Mouse (Mus musculus): Measurements from ENCODE around the gene Sf3b3. TPM values are rescaled to one million over a fixed set of nuclear protein-coding genes. Genes with fewer than 3 reads are reported as not detected.
"Not testable (repeated sequence)": the region's sequence is repeated elsewhere in the genome, so short reads cannot be mapped to it uniquely, and the experiment has no call there.

Gene Sf3b3
- total RNA-seq, 1 experiment from 2014 or later = 81.6 TPM

GRCm38 (mm10) chr8:110806146-110806545, 40.4 kb downstream of the Sf3b3 start:
- no peak for DNase-seq

DNA sequence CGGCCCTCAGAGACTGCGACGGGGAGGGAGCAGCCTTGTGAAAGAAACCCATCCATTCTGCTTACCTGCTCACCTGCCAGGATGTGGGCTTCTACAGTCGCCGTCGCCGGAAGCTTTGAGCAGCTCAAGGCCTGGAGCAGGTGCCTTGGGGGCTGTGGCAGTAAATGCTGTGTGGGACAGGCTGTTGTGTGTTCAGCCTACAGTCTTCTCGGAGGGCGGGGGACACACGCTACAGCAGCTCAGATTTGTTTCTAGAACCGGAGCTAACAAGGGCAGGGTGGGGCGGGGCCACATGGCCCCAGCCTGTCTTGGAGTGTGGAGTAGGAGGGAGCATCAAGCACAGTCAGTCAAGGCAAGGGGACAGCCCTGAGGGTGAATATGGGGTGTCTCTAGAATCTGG, 40.9 kb downstream of the Sf3b3 start, which contains the start of gene Il34:
Il34 (minus strand) TSS at position 256 of the 400 bp plus-strand sequence.
- no peak for DNase-seq

DNA sequence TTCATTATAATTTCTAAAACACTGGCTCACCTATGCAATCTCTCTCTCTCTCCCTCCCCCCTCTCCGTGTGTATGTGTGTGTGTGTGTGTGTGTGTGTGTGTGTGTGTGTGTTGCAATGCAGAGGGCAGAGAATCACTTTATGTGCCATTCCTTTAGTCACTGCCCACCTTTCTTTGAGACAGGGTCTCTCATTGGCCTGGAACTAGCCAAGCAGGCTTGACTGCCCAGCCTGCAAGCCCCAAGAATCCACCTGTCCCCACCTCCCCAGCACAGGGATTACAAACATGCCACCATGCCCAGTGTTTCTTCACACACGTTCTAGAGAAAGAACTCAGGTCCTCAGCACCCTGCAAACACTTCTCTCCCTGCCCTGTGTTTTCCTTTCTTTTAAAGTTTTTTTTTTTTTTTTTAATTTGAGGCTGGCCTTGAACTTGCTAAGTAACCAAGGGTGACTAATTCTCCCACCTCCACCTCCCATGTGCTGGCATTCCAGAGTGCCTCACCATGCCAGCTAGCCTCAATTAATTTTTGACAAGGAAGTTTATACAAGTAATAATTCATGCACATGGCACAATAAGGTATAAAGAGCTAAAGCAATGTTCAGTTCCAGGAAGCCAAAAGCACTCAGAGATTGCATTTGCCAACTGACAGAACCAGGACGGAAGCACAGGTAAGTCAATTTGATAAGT, 41.6 kb downstream of the Sf3b3 start:
- no peak for DNase-seq

DNA sequence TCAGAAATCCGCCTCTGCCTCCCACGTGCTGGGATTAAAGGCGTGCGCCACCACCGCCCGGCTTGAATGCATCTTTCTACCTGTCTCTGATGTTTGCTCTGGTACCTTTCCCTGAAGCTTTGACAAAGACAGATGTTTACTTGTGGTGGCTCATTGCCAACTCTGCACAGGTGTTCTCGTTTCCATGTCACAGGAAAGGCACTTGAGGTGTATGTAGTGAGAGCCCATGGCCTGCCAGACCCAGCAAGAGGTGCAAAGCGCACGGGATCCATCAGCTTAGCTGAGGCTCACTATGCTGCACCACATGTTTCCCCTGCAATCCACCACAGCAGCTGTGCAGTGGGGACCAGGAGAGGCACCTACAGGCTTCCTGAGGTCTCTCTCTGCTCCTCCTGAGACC, 42.7 kb downstream of the Sf3b3 start:
- no peak for DNase-seq

- DNase-seq = no peak
Measured at GRCm38 (mm10) chr8:110802988-110803387, 43.6 kb downstream of the Sf3b3 start.

DNA sequence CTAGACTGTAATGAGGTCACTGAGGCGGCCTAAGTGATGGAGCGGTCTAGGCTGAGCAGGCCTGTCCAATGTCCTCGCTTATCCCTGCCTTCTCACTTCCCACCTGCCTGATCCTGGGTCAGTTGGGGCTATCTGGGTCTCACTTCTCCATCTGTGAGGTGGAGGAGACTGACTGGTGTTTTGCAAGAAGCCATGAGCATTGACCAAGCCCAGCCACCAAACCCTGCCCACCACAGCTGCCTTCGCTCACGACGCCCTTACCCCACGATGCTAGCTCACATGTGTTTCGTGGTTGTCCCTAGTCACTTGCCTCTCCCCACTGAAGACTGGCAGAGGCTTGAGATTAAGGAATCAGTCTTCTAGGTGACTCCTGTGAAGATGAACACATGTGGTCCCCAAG, 49.5 kb downstream of the Sf3b3 start:
- no peak for DNase-seq

DNA sequence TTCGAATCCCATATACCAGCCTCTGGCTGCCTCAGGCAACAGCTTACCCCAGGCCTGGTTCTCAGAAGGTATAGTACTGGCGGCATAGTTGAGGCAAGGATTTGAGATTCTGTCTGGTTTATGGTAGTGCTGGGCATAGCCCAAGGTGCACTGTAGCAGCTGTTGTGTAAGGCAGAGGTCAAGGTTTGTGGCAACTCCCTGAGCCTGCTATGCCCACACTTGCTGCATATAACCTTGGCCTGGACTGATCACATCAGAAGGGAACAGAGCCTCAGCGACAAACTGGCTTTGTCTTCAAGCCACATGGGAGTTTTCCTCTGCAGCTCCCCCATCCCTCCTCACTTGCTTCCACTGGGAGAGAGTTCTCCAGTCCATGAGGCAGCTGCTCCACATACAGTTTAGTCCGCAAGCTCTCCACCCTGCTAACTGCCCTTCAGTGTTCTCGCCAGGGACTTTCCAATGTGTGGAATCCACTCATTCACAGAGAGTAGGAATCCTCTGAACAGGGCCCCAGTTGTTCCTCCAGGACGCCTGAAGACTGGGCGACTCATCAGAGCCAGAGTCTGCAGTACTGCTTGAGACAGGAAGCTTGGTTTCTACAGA, 52.1 kb downstream of the Sf3b3 start:
- DNase-seq = no peak

- DNase-seq = no peak
Measured at GRCm38 (mm10) chr8:110793936-110794335, 52.7 kb downstream of the Sf3b3 start.

- DNase-seq = no peak
Measured at GRCm38 (mm10) chr8:110793511-110793910, 53.1 kb downstream of the Sf3b3 start.

GRCm38 (mm10) chr8:110792574-110793200, 53.9 kb downstream of the Sf3b3 start:
- DNase-seq = no peak

GRCm38 (mm10) chr8:110791164-110791563, 55.4 kb downstream of the Sf3b3 start:
- DNase-seq = no peak

GRCm38 (mm10) chr8:110790270-110790669, 56.3 kb downstream of the Sf3b3 start:
- DNase-seq = no peak

- no peak for DNase-seq
Measured at GRCm38 (mm10) chr8:110789571-110789970, 57.0 kb downstream of the Sf3b3 start.

GRCm38 (mm10) chr8:110788981-110789380, 57.6 kb downstream of the Sf3b3 start:
- DNase-seq = no peak

- no peak for DNase-seq
Measured at GRCm38 (mm10) chr8:110787411-110787954, 59.1 kb downstream of the Sf3b3 start.

DNA sequence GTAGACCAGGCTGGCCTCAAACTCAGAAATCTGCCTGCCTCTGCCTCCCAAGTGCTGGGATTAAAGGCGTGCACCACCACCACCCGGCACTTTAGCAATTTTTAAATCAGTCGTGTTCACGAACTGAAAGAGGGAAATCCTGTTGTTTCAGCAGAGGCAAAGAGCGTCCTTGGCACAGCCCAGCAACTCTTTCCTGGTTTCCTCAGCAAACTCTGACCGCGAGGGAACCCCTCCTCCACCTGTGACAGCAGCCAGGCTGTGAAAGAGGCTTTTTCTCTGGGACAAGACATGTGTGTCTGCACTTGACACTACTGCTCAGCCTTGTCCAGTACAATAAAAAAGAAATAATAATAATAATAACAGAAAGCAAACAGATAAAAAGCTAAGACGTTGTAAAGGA, 59.7 kb downstream of the Sf3b3 start:
- no peak for DNase-seq

DNA sequence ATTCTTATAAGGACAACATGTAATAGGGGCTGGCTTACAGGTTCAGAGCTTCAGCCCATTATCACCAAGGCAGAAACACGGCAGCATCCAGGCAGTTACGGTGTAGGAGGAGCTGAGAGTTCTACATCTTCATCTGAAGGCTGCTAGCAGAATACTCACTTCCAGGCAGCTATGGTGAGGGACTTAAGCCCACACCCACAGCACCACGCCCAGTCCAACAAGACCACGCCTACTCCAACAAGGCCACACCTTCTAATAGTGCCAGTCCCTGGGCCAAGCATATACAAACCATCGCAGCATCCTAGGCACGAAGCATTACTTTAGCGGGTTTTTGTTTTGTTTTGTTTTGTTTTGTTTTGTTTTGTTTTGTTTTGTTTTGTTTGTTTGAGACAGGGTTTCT, 60.1 kb downstream of the Sf3b3 start:
- not testable (repeated sequence) for DNase-seq

- DNase-seq = no peak
Measured at GRCm38 (mm10) chr8:110785366-110785765, 61.2 kb downstream of the Sf3b3 start.

DNA sequence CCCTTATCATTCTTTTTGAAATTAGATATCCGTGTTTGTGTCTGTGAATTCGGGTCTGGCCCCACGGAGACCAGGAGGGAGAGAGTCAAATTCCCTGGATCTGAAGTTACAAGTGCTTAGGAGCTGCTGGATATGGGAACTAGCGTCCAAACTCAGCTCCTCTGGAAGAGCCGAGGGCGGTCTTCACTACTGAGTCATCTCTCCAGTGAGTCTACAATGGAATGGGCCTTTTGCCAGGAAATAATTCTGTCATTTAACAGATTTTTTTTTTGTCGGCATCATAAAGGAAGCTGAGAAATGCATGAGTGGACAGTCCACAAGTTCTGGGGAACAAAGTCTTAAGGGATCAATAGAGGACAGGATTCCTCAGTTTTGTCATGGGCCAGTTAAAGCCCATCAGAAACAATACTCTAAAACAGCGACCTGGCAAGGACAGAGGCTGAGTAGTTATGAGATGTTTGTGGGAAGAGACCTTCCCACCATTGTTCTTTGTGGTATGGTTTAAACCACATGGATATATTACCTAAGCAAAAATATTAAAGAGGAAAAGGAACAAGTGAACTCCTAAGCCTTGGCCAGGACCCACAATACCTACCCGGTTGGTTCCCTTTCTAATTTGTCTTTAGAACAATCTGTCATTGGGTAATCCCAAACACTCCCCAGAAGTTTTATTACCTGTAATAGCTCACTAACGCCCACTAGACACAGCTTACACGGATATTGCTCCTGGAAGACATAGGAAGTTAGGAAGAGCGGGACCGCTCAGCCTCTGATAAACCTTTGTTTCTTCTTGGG, 66.5 kb downstream of the Sf3b3 start:
- no peak for DNase-seq

DNA sequence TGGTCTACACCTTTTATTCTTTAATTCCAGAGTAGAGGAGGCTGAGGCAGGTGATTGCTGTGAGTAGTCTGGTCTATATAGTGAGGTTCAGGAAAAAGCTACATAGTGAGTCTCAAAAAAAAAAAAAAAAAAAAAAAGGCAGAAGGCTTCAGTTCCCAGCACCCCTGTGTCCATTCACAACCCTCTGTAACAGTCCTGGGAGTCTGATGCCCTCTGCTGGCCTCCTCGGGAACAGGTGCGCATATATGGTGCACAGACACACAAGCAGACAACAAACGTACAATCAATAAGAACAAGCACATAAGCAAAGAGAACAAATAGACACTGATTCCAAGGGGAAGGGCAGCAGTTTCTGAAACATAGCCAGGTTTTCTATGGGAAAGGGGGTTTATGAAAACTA, 70.3 kb downstream of the Sf3b3 start:
- DNase-seq = no peak

DNA sequence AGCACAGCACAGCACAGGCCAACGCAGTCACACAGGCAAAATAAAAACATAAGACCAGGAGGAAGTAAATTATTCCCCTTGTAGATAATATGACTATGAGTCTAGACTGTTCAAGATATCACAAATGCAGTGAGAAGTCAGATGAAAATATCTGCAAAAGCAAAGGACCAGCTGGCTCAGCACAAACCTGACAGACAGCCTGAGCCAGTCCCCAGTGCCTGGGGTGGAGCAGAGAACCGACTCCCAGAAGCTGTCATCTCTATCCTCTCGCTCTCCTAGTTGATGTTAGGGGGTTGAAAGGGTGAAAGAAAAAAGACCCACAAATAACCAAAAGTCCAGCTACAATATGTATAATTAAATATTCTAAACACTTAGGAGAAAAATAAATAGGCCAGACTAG, 70.9 kb downstream of the Sf3b3 start:
- no peak for DNase-seq

DNA sequence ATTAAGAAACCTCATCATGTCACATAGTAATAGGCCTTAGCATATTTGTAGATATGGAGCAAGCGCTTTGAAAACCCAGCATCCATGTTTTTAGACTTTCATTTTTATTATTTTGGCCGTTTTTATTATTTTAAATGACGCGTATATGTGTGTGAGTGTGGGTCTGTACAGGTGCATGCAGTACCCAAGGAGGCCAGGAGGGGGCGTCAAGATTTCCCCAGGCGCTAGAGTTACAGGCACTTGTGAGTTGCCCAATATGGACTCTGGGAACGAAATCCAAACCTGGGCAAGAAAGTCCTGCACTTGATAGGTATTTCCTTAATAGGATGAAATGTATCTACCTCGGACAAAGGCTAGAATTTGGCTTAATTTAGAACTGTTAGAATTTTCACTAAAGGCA, 71.3 kb downstream of the Sf3b3 start:
- no peak for DNase-seq

- DNase-seq = no peak
Measured at GRCm38 (mm10) chr8:110774725-110775124, 71.9 kb downstream of the Sf3b3 start.

Data from adrenal gland, postnatal 25 days (tissue).